Mouse (Mus musculus) liver, embryonic 16.5 days (tissue): Measurements from ENCODE around the gene Ldb2. TPM values are rescaled to one million over a fixed set of nuclear protein-coding genes. Genes with fewer than 3 reads are reported as not detected.

ENCODE experiments used
- ATAC-seq: fragments of 200-750 bp; cut with Nextera tagmentation; 2 replicates; pipeline ENCODE4 v1.8.0; 2017; ENCODE audit warnings: low read depth, mild to moderate bottlenecking, moderate number of reproducible peaks, moderate library complexity
- H3K27ac ChIP-seq: fragments of 300-500 bp; sonication (generic); 2 replicates; pipeline ENCODE4 v1.5.1; 2014; ENCODE audit warnings: mild to moderate bottlenecking, low read length
- H3K27me3 ChIP-seq: fragments of 300-500 bp; sonication (generic); 2 replicates; pipeline ENCODE4 v1.6.1; 2014; ENCODE audit warnings: low read depth, low read length, mixed read lengths; ENCODE audit not compliant: control insufficient read depth, insufficient read depth
- H3K36me3 ChIP-seq: fragments of 300-500 bp; sonication (generic); 2 replicates; pipeline ENCODE4 v1.6.1; 2014; ENCODE audit warnings: mild to moderate bottlenecking; ENCODE audit not compliant: control insufficient read depth, insufficient read depth
- H3K4me1 ChIP-seq: fragments of 300-500 bp; sonication (generic); 2 replicates; pipeline ENCODE4 v1.6.1; 2014; ENCODE audit warnings: low read depth, low read length, mixed read lengths; ENCODE audit not compliant: control insufficient read depth
- H3K4me2 ChIP-seq: fragments of 300-500 bp; sonication (generic); 2 replicates; pipeline ENCODE4 v1.6.1; 2014; ENCODE audit warnings: low read depth, low read length, mixed read lengths
- H3K4me3 ChIP-seq: fragments of 300-500 bp; sonication (generic); 2 replicates; pipeline ENCODE4 v1.5.1; 2014; ENCODE audit warnings: low read depth, mild to moderate bottlenecking, low read length
- H3K9ac ChIP-seq: fragments of 300-500 bp; sonication (generic); 2 replicates; pipeline ENCODE4 v1.6.1; 2014; ENCODE audit warnings: low read depth, low read length
- H3K9me3 ChIP-seq: fragments of 300-500 bp; sonication (generic); replicated peaks from 2 replicates; pipeline ENCODE4 v1.6.1; 2016; ENCODE audit warnings: low read length; ENCODE audit not compliant: control insufficient read depth
- WGBS: fragments of 180-500 bp; shearing (Covaris S2); extraction: QIAGEN DNeasy Blood & Tissue Kit; methylation state at CpG from one replicate; pipeline ENCODE4 v1.1.7; 2014; ENCODE audit not compliant: insufficient replicate concordance; 5-methylcytosine and 5-hydroxymethylcytosine counted together
- polyA plus RNA-seq: library from polyadenylated mRNA; unstranded; fragments of >200 nt; fragmentation: Nextera tagmentation; extraction: Ambion mirVana; gene quantifications from 2 replicates; pipeline ENCODE4 v1.2.1, GENCODE M21; 2015

Gene Ldb2
- polyA plus RNA-seq, 1 experiment from 2014 or later, result 5.9 TPM

GRCm38 (mm10) chr5:44601340-44601739 is 198.1 kb downstream of the Ldb2 start:
- WGBS, result 53% methylated on average over 1 of the region's 1 CpGs
- no peaks in the 10 kb centered on the region for H3K4me1 ChIP-seq

GRCm38 (mm10) chr5:44593522-44594218 is 205.8 kb downstream of the Ldb2 start:
- Histone ChIP-seq H3K4me2 (no peak overlapping the region), H3K4me1 (no peaks in the 10 kb centered on the region), H3K36me3 (no peaks in the 10 kb centered on the region), H3K27ac (no peak overlapping the region), H3K4me3 (no peak overlapping the region), H3K9ac (no peak overlapping the region), H3K27me3 (no peaks in the 10 kb centered on the region), H3K9me3 (no peaks in the 10 kb centered on the region)
- 72% methylated on average over 15 of the region's 15 CpGs for WGBS
- ATAC-seq, result no peak

More at GRCm38 (mm10) chr5:44601340-44601739, 198.1 kb downstream of the Ldb2 start:
- Histone ChIP-seq H3K27me3 (no peaks in the 10 kb centered on the region), H3K9me3 (no peaks in the 10 kb centered on the region), H3K4me3 (no peak overlapping the region), H3K9ac (no peak overlapping the region), H3K36me3 (no peaks in the 10 kb centered on the region), H3K27ac (no peak overlapping the region), H3K4me2 (no peak overlapping the region)
- no peak for ATAC-seq

- no peak overlapping the region for H3K9ac ChIP-seq
- H3K27ac ChIP-seq, result no peak overlapping the region
- no peak overlapping the region for H3K4me2 ChIP-seq
- no peak overlapping the region for H3K4me3 ChIP-seq
- 57% methylated on average over 3 of the region's 3 CpGs for WGBS
- no peaks in the 10 kb centered on the region for H3K9me3 ChIP-seq
- H3K27me3 ChIP-seq, result no peaks in the 10 kb centered on the region
- no peaks in the 10 kb centered on the region for H3K4me1 ChIP-seq
- H3K36me3 ChIP-seq, result no peaks in the 10 kb centered on the region
- no peak for ATAC-seq
These were observed 208.7 kb downstream of the Ldb2 start for GRCm38 (mm10) chr5:44590750-44591149.

GRCm38 (mm10) chr5:44589318-44589717 is 210.2 kb downstream of the Ldb2 start:
- Histone ChIP-seq H3K36me3 (no peaks in the 10 kb centered on the region), H3K27ac (no peak overlapping the region), H3K27me3 (no peaks in the 10 kb centered on the region), H3K4me2 (no peak overlapping the region), H3K4me1 (no peaks in the 10 kb centered on the region), H3K4me3 (no peak overlapping the region), H3K9me3 (no peaks in the 10 kb centered on the region), H3K9ac (no peak overlapping the region)
- 28% methylated on average over 1 of the region's 1 CpGs for WGBS
- no peak for ATAC-seq

GRCm38 (mm10) chr5:44586571-44586970 is 212.9 kb downstream of the Ldb2 start:
- Histone ChIP-seq H3K9ac (no peak overlapping the region), H3K4me2 (no peak overlapping the region), H3K36me3 (no peaks in the 10 kb centered on the region), H3K4me1 (no peaks in the 10 kb centered on the region), H3K27ac (no peak overlapping the region), H3K4me3 (no peak overlapping the region), H3K9me3 (no peaks in the 10 kb centered on the region), H3K27me3 (no peaks in the 10 kb centered on the region)
- ATAC-seq, result no peak
- 51% methylated on average over 5 of the region's 5 CpGs for WGBS

GRCm38 (mm10) chr5:44579899-44580459 is 219.5 kb downstream of the Ldb2 start:
- no peak for ATAC-seq
- WGBS, result 62% methylated on average over 10 of the region's 10 CpGs
- no peak overlapping the region for H3K9ac ChIP-seq
- H3K27ac ChIP-seq, result no peak overlapping the region
- no peaks in the 10 kb centered on the region for H3K36me3 ChIP-seq
- no peaks in the 10 kb centered on the region for H3K4me1 ChIP-seq
- H3K4me3 ChIP-seq, result no peak overlapping the region
- H3K9me3 ChIP-seq, result no peaks in the 10 kb centered on the region
- no peaks in the 10 kb centered on the region for H3K27me3 ChIP-seq
- no peak overlapping the region for H3K4me2 ChIP-seq

- Histone ChIP-seq H3K36me3 (no peaks in the 10 kb centered on the region), H3K27me3 (no peaks in the 10 kb centered on the region), H3K9me3 (no peaks in the 10 kb centered on the region), H3K4me2 (no peak overlapping the region), H3K4me1 (no peaks in the 10 kb centered on the region), H3K9ac (no peak overlapping the region), H3K4me3 (no peak overlapping the region), H3K27ac (no peak overlapping the region)
- ATAC-seq, result no peak
- 47% methylated on average over 2 of the region's 2 CpGs for WGBS
These were observed 222.7 kb downstream of the Ldb2 start for GRCm38 (mm10) chr5:44576682-44577349.

GRCm38 (mm10) chr5:44574681-44575080 is 224.8 kb downstream of the Ldb2 start:
- no peak overlapping the region for H3K9ac ChIP-seq
- no peak overlapping the region for H3K27ac ChIP-seq
- no peaks in the 10 kb centered on the region for H3K9me3 ChIP-seq
- H3K4me3 ChIP-seq, result no peak overlapping the region
- H3K4me2 ChIP-seq, result no peak overlapping the region
- no peaks in the 10 kb centered on the region for H3K27me3 ChIP-seq
- H3K36me3 ChIP-seq, result no peaks in the 10 kb centered on the region
- no peaks in the 10 kb centered on the region for H3K4me1 ChIP-seq
- 60% methylated on average over 1 of the region's 1 CpGs for WGBS
- ATAC-seq, result no peak

- Histone ChIP-seq H3K36me3 (no peaks in the 10 kb centered on the region), H3K4me3 (no peak overlapping the region), H3K9ac (no peak overlapping the region), H3K27ac (no peak overlapping the region), H3K9me3 (no peaks in the 10 kb centered on the region), H3K27me3 (no peaks in the 10 kb centered on the region), H3K4me2 (no peak overlapping the region), H3K4me1 (no peaks in the 10 kb centered on the region)
- 71% methylated on average over 11 of the region's 11 CpGs for WGBS
- no peak for ATAC-seq
These were observed 245.6 kb downstream of the Ldb2 start for GRCm38 (mm10) chr5:44553765-44554352.
